Mouse (Mus musculus) midbrain, postnatal 0 days (tissue): ENCODE measurements at regions not wholly inside any gene's neighbourhood (a gene's known extent, or its start where the extent isn't known, plus 50 kb on each side); places are given as distances from the start of the nearest gene placed in this dataset.
A peak's percentile ranks its signal among the peaks of the same experiment; 100 is the strongest.

ENCODE experiments used
- ATAC-seq: fragments of 200-750 bp; cut with Nextera tagmentation; 2 replicates; pipeline ENCODE4 v1.8.0; 2017; ENCODE audit warnings: moderate number of reproducible peaks, mild to moderate bottlenecking, moderate TSS enrichment, moderate library complexity; ENCODE audit not compliant: low FRiP score
- DNase-seq: peaks from one replicate; pipeline ENCODE4 v3.0.0-alpha.2; 2015; ENCODE audit warnings: low spot score
- H3K27ac ChIP-seq: fragments of 300-500 bp; sonication (generic); 2 replicates; pipeline ENCODE4 v1.5.1; 2014; ENCODE audit warnings: low read depth, mild to moderate bottlenecking, low read length, mixed read lengths
- H3K27me3 ChIP-seq: fragments of 300-500 bp; sonication (generic); 2 replicates; pipeline ENCODE4 v1.6.1; 2014; ENCODE audit warnings: low read length, control low read depth, mixed read lengths; ENCODE audit not compliant: insufficient read depth
- H3K36me3 ChIP-seq: fragments of 300-500 bp; sonication (generic); 2 replicates; pipeline ENCODE4 v1.6.1; 2014; ENCODE audit warnings: low read length, control low read depth, mixed read lengths; ENCODE audit not compliant: insufficient read depth
- H3K4me1 ChIP-seq: fragments of 300-500 bp; sonication (generic); 2 replicates; pipeline ENCODE4 v1.6.1; 2014; ENCODE audit warnings: mild to moderate bottlenecking, control low read depth, antibody characterized with exemption, low read length, mixed read lengths; ENCODE audit not compliant: insufficient read depth
- H3K4me2 ChIP-seq: fragments of 300-500 bp; sonication (generic); 2 replicates; pipeline ENCODE4 v1.6.1; 2014; ENCODE audit warnings: low read depth, mild to moderate bottlenecking, low read length, mixed read lengths; ENCODE audit not compliant: poor library complexity, severe bottlenecking
- H3K4me3 ChIP-seq: fragments of 300-500 bp; sonication (generic); 2 replicates; pipeline ENCODE4 v1.5.1; 2014; ENCODE audit warnings: low read depth, mild to moderate bottlenecking, low read length, moderate library complexity
- H3K9ac ChIP-seq: fragments of 300-500 bp; sonication (generic); replicated peaks from 2 replicates; pipeline ENCODE4 v1.6.1; 2014; ENCODE audit warnings: mild to moderate bottlenecking, low read length, moderate library complexity, mixed read lengths; ENCODE audit not compliant: poor library complexity, severe bottlenecking
- H3K9me3 ChIP-seq: fragments of 300-500 bp; sonication (generic); 2 replicates; pipeline ENCODE4 v1.6.1; 2016; ENCODE audit warnings: low read length, control low read depth
- CTCF ChIP-seq: IDR thresholded peaks from 2 replicates; pipeline ENCODE4 v1.5.1; 2016; ENCODE audit warnings: antibody characterized with exemption, mild to moderate bottlenecking
- WGBS: fragments of 180-500 bp; shearing (Covaris S2); extraction: QIAGEN DNeasy Blood & Tissue Kit; methylation state at CpG from one replicate; pipeline ENCODE4 v1.1.7; 2014; 5-methylcytosine and 5-hydroxymethylcytosine counted together

DNA sequence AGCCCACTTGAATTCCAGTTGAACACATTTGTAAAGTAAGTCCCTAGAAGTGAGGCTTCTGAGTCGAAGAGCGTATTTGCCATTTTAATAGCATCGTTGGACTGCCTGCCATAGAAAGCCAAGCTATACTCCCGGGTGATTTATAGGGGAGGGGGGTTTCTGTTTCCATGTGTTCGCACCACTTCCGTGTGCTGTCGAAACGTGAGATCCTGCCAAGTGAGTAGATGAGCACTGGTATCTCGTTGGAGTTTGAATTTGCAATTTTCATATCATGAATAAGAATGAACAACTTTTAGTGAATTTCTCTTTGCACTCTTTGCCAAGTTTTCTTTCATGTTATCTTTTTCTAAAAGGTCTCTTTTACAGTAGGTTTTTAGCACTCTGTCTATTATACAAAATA, 128.7 kb downstream of the Tle3 start:
- Histone ChIP-seq H3K9me3 (peaks cover 7% of the 10 kb centered on the region; the same call in 1 of the 2 replicates), H3K27ac (no peak overlapping the region), H3K4me3 (no peak overlapping the region), H3K27me3 (no peaks in the 10 kb centered on the region; the same call in 1 of the 2 replicates), H3K4me1 (no peaks in the 10 kb centered on the region), H3K9ac (no peak overlapping the region), H3K36me3 (no peaks in the 10 kb centered on the region), H3K4me2 (no peak overlapping the region)
- no peak for ATAC-seq
- no peak for TF ChIP-seq CTCF
- 79% methylated on average over 9 of the region's 9 CpGs for WGBS
- no peak for DNase-seq

DNA sequence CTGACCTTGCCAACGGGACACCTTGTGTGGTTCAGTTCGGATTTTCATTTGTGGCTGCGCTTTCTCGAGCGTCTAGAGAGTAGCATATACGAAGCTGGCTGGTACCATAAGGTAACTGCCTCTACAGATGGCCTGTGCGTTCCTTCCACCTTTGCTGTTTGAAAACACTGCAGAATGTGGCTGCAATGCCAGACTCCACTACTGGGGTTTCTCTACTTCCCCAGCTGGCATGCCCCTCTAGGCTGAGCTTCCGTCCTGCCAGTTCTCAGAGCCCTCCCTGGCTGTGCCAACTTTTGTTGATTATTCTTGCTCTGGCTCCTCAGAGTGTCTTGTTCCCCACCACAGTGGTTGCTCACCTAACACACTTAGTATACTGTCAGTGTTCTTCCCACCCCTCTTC, 120.7 kb downstream of the Tle3 start:
- no peak for DNase-seq

DNA sequence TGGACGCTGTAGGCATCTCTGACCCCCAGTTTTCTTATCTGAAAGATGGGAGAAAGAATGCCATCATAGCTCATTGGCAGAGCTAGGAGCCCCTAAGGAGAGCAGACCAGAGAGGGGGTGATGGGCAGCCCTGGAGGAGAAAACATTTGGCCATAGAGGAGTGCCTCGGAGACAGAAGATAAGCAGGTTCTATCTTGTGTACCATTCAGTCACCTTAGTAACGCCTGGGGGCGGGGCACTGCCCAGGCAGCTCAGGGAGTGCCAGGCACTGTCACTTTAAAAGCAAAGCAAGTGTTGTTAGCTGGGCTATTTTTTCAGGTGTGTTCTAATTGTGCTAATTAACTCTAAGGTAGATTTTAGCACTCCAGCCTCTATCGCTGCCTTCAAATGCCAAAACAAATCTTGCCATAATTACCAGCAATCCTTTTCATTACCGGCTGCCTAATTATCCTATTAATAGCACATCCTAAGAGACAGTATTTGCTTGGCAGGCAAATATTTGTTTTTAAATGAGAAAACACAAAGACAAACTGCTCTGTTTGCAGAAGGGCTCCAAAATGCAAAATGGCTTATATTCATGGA, 119.1 kb downstream of the Tle3 start:
- H3K4me2 ChIP-seq, result no peak overlapping the region
- H3K27ac ChIP-seq, result no peak overlapping the region
- no peak for DNase-seq
- H3K9me3 ChIP-seq, result no peaks in the 10 kb centered on the region
- 40% methylated on average over 6 of the region's 6 CpGs for WGBS
- peaks cover 6% of the 10 kb centered on the region; the same call in 1 of the 2 replicates for H3K4me1 ChIP-seq
- ATAC-seq, result no peak
- H3K9ac ChIP-seq, result no peak overlapping the region
- H3K27me3 ChIP-seq, result no peaks in the 10 kb centered on the region
- H3K4me3 ChIP-seq, result no peak overlapping the region
- H3K36me3 ChIP-seq, result no peaks in the 10 kb centered on the region
- TF ChIP-seq CTCF, result no peak

More for the DNA sequence above, 120.7 kb downstream of the Tle3 start:
- Histone ChIP-seq H3K9ac (no peak overlapping the region), H3K27ac (no peak overlapping the region), H3K36me3 (no peaks in the 10 kb centered on the region), H3K4me2 (no peak overlapping the region), H3K4me3 (no peak overlapping the region), H3K4me1 (peaks cover 6% of the 10 kb centered on the region; the same call in 1 of the 2 replicates), H3K27me3 (no peaks in the 10 kb centered on the region), H3K9me3 (no peaks in the 10 kb centered on the region)
- 78% methylated on average over 8 of the region's 8 CpGs for WGBS
- ATAC-seq, result no peak
- TF ChIP-seq CTCF, result no peak

DNA sequence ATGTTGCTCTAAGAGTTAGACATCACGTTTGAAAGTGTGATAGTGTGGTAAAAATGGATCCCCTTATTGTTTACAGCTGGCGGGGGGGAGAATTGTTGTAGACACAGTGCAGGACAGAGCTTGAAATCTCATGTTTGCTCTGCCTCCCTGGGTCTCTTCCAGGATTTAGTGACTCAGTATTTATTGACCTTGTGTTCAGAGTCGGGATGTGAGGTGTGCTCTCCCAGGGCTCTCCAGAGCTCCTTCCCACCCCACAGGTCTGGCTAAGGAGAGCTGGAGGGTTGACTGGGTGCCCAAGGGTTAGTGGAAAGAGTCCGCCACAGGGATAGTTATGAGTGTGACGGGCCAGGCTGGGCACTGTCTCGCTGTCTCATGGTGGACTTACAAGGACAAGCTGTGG, 117.8 kb downstream of the Tle3 start:
- Histone ChIP-seq H3K9ac (no peak overlapping the region), H3K9me3 (no peaks in the 10 kb centered on the region), H3K27ac (no peak overlapping the region), H3K4me3 (no peak overlapping the region), H3K36me3 (no peaks in the 10 kb centered on the region), H3K4me2 (no peak overlapping the region), H3K27me3 (no peaks in the 10 kb centered on the region), H3K4me1 (peaks cover 6% of the 10 kb centered on the region; the same call in 1 of the 2 replicates)
- DNase-seq (no peak), ATAC-seq (no peak)
- WGBS, result 67% methylated on average over 6 of the region's 6 CpGs
- no peak for TF ChIP-seq CTCF

DNA sequence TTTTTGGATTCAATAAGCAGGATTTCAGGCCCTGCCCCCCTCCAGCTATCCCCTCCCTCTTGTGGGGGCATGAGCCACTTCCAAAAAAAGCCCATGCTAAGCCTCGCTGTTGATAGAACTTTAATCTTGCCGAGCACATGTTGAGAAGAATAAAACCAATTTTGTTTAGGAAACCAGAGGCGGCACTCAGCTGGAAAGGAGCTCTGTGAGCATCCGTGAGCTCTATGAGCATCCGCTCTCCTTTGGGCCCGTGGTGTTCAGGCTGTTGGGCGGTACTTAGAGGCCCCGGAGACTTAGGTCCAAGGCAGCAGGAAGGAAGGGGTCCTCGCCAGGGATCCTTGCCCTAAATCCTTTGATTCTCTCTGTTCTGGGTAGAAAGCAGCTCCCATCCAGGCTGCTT, 117.0 kb downstream of the Tle3 start:
- no peak for DNase-seq
- no peaks in the 10 kb centered on the region for H3K9me3 ChIP-seq
- peaks cover 6% of the 10 kb centered on the region; the same call in 1 of the 2 replicates for H3K4me1 ChIP-seq
- H3K9ac ChIP-seq, result no peak overlapping the region
- no peaks in the 10 kb centered on the region for H3K27me3 ChIP-seq
- 9% methylated on average over 9 of the region's 9 CpGs for WGBS
- no peak for TF ChIP-seq CTCF
- no peak overlapping the region for H3K4me3 ChIP-seq
- ATAC-seq, result no peak
- H3K4me2 ChIP-seq, result no peak overlapping the region
- H3K27ac ChIP-seq, result peak overlapping the region; percentile 18; the same call in 1 of the 2 replicates
- H3K36me3 ChIP-seq, result no peaks in the 10 kb centered on the region

DNA sequence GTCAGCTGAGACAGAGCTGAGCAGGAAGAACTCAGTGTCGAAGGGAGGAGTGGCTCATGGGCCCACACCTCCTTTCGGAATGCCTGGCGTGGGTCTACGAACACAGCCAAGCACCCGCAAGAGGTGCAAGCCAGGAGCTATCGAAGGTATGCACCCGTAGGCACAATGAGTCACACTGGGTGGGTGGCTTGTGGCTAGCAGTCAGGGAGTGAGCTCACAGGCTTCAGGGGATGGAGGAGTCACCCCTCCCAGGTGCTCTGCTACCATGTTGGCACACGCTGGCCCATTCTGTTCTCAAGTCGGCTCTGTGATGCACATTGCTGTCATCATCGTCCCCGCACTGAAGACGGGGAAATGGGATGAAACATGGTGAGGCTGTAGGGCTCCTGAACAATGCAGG, 115.7 kb downstream of the Tle3 start:
- no peak overlapping the region for H3K9ac ChIP-seq
- no peaks in the 10 kb centered on the region for H3K27me3 ChIP-seq
- H3K36me3 ChIP-seq, result no peaks in the 10 kb centered on the region
- ATAC-seq (no peak), DNase-seq (no peak)
- H3K9me3 ChIP-seq, result no peaks in the 10 kb centered on the region
- TF ChIP-seq CTCF, result no peak
- H3K27ac ChIP-seq, result no peak overlapping the region
- no peak overlapping the region for H3K4me3 ChIP-seq
- 96% methylated on average over 12 of the region's 12 CpGs for WGBS
- H3K4me2 ChIP-seq, result no peak overlapping the region
- H3K4me1 ChIP-seq, result peaks cover 6% of the 10 kb centered on the region; the same call in 1 of the 2 replicates
